Mouse (Mus musculus) liver, adult 2 months (tissue): ENCODE measurements around the gene Efcab11.

ENCODE experiments used
- CTCF ChIP-seq: fragments of 200-500 bp; IDR thresholded peaks from 2 replicates; pipeline ENCODE4 v1.5.1; 2011; ENCODE audit warnings: low read depth, low read length, control low read depth
- POLR2A ChIP-seq: fragments of 200-500 bp; IDR thresholded peaks from 2 replicates; pipeline ENCODE4 v1.6.1; 2011; ENCODE audit warnings: low read length, control low read depth; ENCODE audit not compliant: insufficient read depth; ENCODE audit errors: extremely low read depth

- TF ChIP-seq POLR2A (no peak), CTCF (no peak)
Measured at GRCm38 (mm10) chr12:99699379-99700023, 184.7 kb downstream of the Efcab11 start.
